Mouse (Mus musculus): ENCODE data around the gene Dhodh.

DNA sequence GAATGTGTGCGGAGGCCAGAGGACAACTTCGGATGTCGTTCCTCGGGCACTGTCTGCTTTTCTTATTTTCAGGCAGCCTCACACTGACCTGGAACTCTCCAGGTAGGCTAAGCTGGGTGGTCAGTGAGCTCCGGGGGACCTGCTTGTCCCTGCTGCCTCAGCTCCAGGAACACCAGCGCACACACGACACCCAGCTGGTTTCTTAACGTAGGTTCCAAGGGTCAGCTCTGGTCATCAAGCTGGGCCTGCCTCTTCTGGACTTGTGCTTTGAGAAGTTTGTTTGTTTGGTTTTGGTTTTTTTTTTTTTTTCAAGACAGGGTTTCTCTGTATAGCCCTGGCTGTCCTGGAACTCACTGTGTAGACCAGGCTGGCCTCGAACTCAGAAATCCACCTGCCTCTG is 17.6 kb downstream of the Dhodh start:
- TF ChIP-seq CTCF (IDR thresholded peaks at IDR 0.05; ENCODE audit: control insufficient read depth, insufficient read depth, low read length), result no peak
- TF ChIP-seq POLR2A (IDR thresholded peaks at IDR 0.05; ENCODE audit: borderline replicate concordance, control insufficient read depth, low read depth, low read length), result no peak
